Mouse (Mus musculus): ENCODE results near the gene Bbof1. TPM values are rescaled to one million over a fixed set of nuclear protein-coding genes. Genes with fewer than 3 reads are reported as not detected.

Bbof1 gene
- total RNA-seq, 2 experiments from 2014 or later = 1.7 to 1.9 TPM

- no peak for DNase-seq
These were observed 48.0 kb downstream of the Bbof1 start for GRCm38 (mm10) chr12:84456911-84457310.

GRCm38 (mm10) chr12:84459845-84460244, 51.0 kb downstream of the Bbof1 start:
- no peak for DNase-seq
- intact Hi-C loops (cut with DNase I) = no loop called here

More at GRCm38 (mm10) chr12:84456911-84457310, 48.0 kb downstream of the Bbof1 start:
- intact Hi-C loops (cut with DNase I) = no loop called here

GRCm38 (mm10) chr12:84461416-84461815, 52.5 kb downstream of the Bbof1 start:
- intact Hi-C loops (cut with DNase I) = no loop called here
- no peak for DNase-seq

GRCm38 (mm10) chr12:84462856-84463255, 54.0 kb downstream of the Bbof1 start:
- intact Hi-C loops (cut with DNase I) = no loop called here
- DNase-seq = no peak

GRCm38 (mm10) chr12:84468701-84469100, 59.8 kb downstream of the Bbof1 start:
- DNase-seq = no peak
- intact Hi-C loops (cut with DNase I) = loop anchor here (2.0 to 5.0 kb wide), 3 partner anchors 74 to 120 kb away; no protein-coding TSS in a partner anchor

- DNase-seq = no peak
- intact Hi-C loops (cut with DNase I) = no loop called here
These were observed 70.1 kb downstream of the Bbof1 start for GRCm38 (mm10) chr12:84478937-84479336.

- no peak for DNase-seq
- intact Hi-C loops (cut with DNase I) = no loop called here
These were observed 72.4 kb downstream of the Bbof1 start for GRCm38 (mm10) chr12:84481251-84481650.

- intact Hi-C loops (cut with DNase I) = no loop called here
- DNase-seq = no peak
These were observed 74.1 kb downstream of the Bbof1 start for GRCm38 (mm10) chr12:84482778-84483585.

- intact Hi-C loops (cut with DNase I) = no loop called here
- DNase-seq = peak; percentile 29 to 36
These were observed 78.6 kb downstream of the Bbof1 start for GRCm38 (mm10) chr12:84487324-84488056.

Other genes with a start within 250 kb of the Bbof1 start
- gene Elmsan1, start 190.2 kb upstream of the Bbof1 start, total RNA-seq (2021) = 10 to 100 TPM; 15.7 to 16.9 TPM
- 100 to 1,000 TPM; 178 to 179 TPM for gene Ptgr2, start 123.8 kb upstream of the Bbof1 start, total RNA-seq (2021)
- gene Zfp410, start 92.2 kb upstream of the Bbof1 start, total RNA-seq (2021) = 10 to 100 TPM; 30.6 to 31.7 TPM
- gene Coq6, start 47.4 kb upstream of the Bbof1 start, total RNA-seq (2021) = 100 to 1,000 TPM in 1 of 2 experiments, 10 to 100 TPM in 1; 93.8 to 100 TPM
- 10 to 100 TPM in 1 of 2 experiments, 1 to 10 TPM in 1; 7.8 to 10.0 TPM for gene Fam161b, start 47.2 kb upstream of the Bbof1 start, total RNA-seq (2021)
- gene Entpd5, start within 50 bp of the Bbof1 start, total RNA-seq (2021) = 10 to 100 TPM; 52.4 to 56.6 TPM
- gene Rnf113a2, start 8.1 kb downstream of the Bbof1 start, total RNA-seq (2021) = 1 to 10 TPM; 7.4 to 10.0 TPM
- 100 to 1,000 TPM in 1 of 2 experiments, 10 to 100 TPM in 1; 91.0 to 111 TPM for gene Aldh6a1, start 41.9 kb downstream of the Bbof1 start, total RNA-seq (2021)
- gene Lin52, start 42.4 kb downstream of the Bbof1 start, total RNA-seq (2021) = 10 to 100 TPM in 1 of 2 experiments, 1 to 10 TPM in 1; 9.7 to 10.6 TPM
- under 1 TPM in 1 of 2 experiments, not detected in 1; 0.07 TPM for gene Vsx2, start 160.7 kb downstream of the Bbof1 start, total RNA-seq (2021)
- gene Abcd4, start 208.3 kb downstream of the Bbof1 start, total RNA-seq (2021) = 1 to 10 TPM; 5.6 to 7.1 TPM
- gene Vrtn, start 231.9 kb downstream of the Bbof1 start, total RNA-seq (2021) = not detected